Mouse (Mus musculus) layer of hippocampus, adult 11-12 months (tissue): ENCODE measurements around the gene Gm11037.
"Not testable (repeated sequence)": the region's sequence is repeated elsewhere in the genome, so short reads cannot be mapped to it uniquely, and the experiment has no call there.

ENCODE experiments used
- DNase-seq: peaks from one replicate; pipeline ENCODE4 v3.0.0; 2022; ENCODE audit warnings: low spot score

Gene Gm11037

GRCm38 (mm10) chr2:131132930-131133547, at the start of gene Gm11037:
Gene Gm11037, plus strand, starts transcription at chr2:131133497.
- no peak for DNase-seq

GRCm38 (mm10) chr2:131084206-131084605, 49.1 kb upstream of the Gm11037 start:
- DNase-seq, result no peak

GRCm38 (mm10) chr2:131086667-131087390, 46.5 kb upstream of the Gm11037 start, which contains the start of gene Siglec1:
Gene Siglec1, minus strand, starts transcription at chr2:131086765.
- no peak for DNase-seq

GRCm38 (mm10) chr2:131088581-131088980, 44.7 kb upstream of the Gm11037 start:
- no peak for DNase-seq

GRCm38 (mm10) chr2:131089634-131090033, 43.7 kb upstream of the Gm11037 start:
- DNase-seq, result no peak

GRCm38 (mm10) chr2:131090852-131091251, 42.4 kb upstream of the Gm11037 start:
- DNase-seq, result peak; percentile 24

- DNase-seq, result no peak
These were observed 39.7 kb upstream of the Gm11037 start for GRCm38 (mm10) chr2:131093577-131093976.

- peak; percentile 83 for DNase-seq
These were observed 38.5 kb upstream of the Gm11037 start for GRCm38 (mm10) chr2:131094823-131095222.

GRCm38 (mm10) chr2:131096101-131096795, 37.0 kb upstream of the Gm11037 start:
- no peak for DNase-seq

- no peak for DNase-seq
These were observed 36.2 kb upstream of the Gm11037 start for GRCm38 (mm10) chr2:131097087-131097486.

GRCm38 (mm10) chr2:131101530-131101929, 31.8 kb upstream of the Gm11037 start:
- no peak for DNase-seq

- DNase-seq, result no peak
These were observed 29.3 kb upstream of the Gm11037 start for GRCm38 (mm10) chr2:131104021-131104420.

GRCm38 (mm10) chr2:131105061-131105460, 28.2 kb upstream of the Gm11037 start:
- not testable (repeated sequence) for DNase-seq

GRCm38 (mm10) chr2:131105989-131106388, 27.3 kb upstream of the Gm11037 start:
- DNase-seq, result no peak

GRCm38 (mm10) chr2:131118968-131119574, 14.2 kb upstream of the Gm11037 start:
- no peak for DNase-seq

GRCm38 (mm10) chr2:131124166-131124565, 9.1 kb upstream of the Gm11037 start:
- DNase-seq, result no peak

- no peak for DNase-seq
These were observed 7.9 kb upstream of the Gm11037 start for GRCm38 (mm10) chr2:131125157-131125963.

- no peak for DNase-seq
These were observed 7.1 kb upstream of the Gm11037 start for GRCm38 (mm10) chr2:131125964-131126815.

GRCm38 (mm10) chr2:131127161-131127730, 6.1 kb upstream of the Gm11037 start, which contains the start of gene Hspa12b:
Gene Hspa12b, plus strand, starts transcription at chr2:131127280.
- no peak for DNase-seq

GRCm38 (mm10) chr2:131128211-131128610, 5.1 kb upstream of the Gm11037 start:
- DNase-seq, result no peak
